Mouse (Mus musculus): Measurements from ENCODE around the gene Myrip.
A peak's percentile ranks its signal among the peaks of the same experiment; 100 is the strongest.
"Not testable (repeated sequence)": the region's sequence is repeated elsewhere in the genome, so short reads cannot be mapped to it uniquely, and the experiment has no call there.

Gene Myrip

DNA sequence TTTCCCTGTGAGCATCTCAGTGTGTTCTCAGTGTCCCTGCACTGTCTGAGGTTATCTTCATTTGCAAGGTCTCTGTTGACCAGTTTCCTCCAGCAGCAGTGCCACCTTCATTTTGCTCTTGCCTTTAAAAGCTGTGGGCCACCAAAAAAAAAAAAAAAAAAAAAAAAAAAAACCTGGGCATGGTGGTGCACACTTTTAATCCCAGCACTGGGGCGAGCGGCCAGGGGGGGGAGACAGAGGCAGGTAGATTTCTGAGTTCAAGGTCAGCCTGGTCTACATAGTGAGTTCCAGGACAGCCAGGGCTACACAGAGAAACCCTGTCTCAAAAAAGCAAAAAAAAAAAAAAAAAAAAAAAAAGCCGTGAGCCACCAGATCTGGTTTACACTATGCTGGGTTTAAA, 29.7 kb downstream of the Myrip start:
- not testable (repeated sequence) for DNase-seq (ENCODE audit: low spot score in 2 of 2)

GRCm38 (mm10) chr9:120338172-120338571, 36.9 kb downstream of the Myrip start:
- no peak for DNase-seq (ENCODE audit: low spot score in 2 of 2)

DNA sequence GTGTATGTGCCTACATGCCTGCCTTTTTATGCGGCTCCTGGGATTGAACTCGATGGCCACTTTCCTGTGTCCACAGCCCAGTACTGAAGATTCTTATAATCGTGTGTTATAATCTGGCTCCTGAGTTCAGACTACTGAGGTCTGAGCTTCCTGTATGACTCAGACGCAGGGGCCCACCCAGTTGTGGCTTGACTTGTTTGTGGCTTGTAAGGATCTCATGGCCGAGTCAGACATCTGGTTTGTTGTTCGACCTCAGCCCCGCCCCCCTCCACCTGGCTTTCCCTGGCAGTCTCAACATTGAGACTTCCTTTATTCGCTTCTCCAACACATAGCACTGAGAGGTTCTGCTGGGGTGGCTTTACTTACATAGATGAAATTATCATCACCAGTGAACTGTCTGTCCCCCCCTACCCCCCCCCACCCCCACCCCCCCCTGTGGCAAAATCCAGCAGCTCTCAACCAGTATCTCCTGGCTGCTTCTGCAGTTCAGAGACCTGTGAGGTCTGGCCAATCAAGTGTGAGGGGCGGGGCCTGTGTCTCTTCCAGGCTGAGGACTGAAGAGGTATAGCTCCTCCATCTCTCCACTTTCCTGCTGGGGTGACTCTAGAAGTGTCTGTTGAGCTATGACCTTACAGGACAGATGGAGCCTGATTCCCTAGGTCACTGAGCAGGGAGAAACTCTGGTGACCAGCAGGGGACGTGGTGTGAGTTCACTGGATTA, 38.8 kb downstream of the Myrip start:
- peak; percentile 61 to 63 for DNase-seq (ENCODE audit: low spot score in 2 of 2)

GRCm38 (mm10) chr9:120343123-120343790, 41.9 kb downstream of the Myrip start:
- no peak for DNase-seq (ENCODE audit: low spot score in 2 of 2)

DNA sequence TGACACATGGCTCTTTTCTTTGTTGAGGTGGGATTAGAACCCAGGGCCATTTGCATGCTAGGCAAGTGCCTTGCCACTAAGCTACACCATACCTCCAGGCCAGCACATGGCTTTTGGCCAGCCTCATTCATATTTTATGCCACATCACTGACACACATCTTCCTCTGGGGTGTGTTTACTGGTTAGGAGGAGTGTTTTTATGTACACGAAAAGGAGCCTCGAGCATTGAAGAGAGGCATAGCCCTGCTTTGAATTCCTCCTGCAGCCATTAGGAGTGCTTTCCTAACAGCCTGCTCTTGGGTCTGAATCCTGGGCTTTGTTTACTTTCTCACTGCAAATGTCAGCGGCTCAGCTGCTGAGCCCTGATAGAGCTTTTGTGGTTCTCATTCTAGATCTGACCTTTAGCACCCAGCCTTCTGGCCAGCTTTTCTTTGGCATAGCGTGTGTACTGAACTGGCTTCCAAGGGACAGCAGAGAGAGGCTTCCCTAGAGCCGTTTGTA, 44.4 kb downstream of the Myrip start:
- no peak for DNase-seq (ENCODE audit: low spot score in 2 of 2)

GRCm38 (mm10) chr9:120349145-120349544, 47.8 kb downstream of the Myrip start:
- no peak for DNase-seq (ENCODE audit: low spot score in 2 of 2)

DNA sequence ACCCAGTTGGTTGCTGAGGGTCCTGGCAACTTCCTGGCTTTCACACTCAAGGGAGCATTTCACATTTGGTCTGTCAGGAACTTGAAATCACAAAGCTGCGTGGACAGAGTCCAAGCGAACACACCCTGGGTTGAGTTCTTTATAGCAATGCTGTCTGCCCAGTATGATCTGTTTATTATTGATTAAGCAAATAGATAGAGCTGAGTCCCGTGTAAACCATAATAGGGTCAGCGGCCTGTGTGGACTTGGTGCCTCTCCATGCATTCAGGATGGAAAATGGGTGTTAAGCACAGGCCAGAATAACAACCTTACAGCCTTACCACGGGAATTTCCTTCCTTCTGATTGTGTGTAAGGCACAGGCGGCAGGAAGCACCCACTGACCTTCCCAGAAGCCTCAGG, 49.0 kb downstream of the Myrip start:
- no peak for DNase-seq (ENCODE audit: low spot score in 2 of 2)

DNA sequence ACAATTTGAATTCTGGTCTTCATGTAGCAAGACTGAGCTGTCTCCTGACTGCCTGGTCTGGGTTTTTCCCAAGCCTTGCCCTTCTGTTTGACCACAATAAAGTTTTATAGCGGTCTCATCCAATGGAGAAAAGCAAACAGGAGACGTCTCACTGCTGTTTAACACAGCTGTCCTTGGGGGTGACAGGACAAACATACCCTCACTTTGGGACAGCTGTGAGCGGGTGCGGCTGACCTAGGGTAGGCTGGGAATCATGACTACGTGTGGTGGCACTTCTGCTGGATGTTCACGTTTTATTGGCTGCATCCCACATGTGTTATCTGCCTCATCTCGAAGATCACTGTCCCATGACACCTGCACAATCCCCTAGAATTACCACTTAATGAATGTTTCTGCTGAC, 49.7 kb downstream of the Myrip start:
- DNase-seq (ENCODE audit: low spot score in 2 of 2) = no peak

- DNase-seq (ENCODE audit: low spot score in 2 of 2) = no peak
Observed at GRCm38 (mm10) chr9:120351474-120351873, 50.2 kb downstream of the Myrip start.

GRCm38 (mm10) chr9:120353036-120353435, 51.7 kb downstream of the Myrip start:
- DNase-seq (ENCODE audit: low spot score in 2 of 2) = no peak

DNA sequence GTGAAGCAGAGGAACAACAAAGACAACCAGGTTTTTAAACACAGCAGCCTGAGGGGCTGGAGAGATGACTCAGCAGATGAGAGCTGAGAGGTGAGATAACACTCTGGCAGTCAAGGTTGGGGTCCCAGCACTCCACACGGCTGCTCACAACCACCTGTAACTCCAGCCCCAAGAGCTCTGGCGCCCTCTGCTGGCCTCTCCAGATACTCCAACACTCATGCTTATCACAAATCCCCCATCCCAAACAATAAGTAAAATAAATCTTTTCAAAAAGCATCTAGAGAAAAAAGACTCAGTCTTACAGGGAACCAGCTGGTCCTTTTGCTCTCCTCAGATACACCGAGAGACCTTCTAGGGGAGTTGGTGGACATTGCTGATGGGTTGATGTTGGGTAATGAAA, 52.7 kb downstream of the Myrip start:
- no peak for DNase-seq (ENCODE audit: low spot score in 2 of 2)

DNA sequence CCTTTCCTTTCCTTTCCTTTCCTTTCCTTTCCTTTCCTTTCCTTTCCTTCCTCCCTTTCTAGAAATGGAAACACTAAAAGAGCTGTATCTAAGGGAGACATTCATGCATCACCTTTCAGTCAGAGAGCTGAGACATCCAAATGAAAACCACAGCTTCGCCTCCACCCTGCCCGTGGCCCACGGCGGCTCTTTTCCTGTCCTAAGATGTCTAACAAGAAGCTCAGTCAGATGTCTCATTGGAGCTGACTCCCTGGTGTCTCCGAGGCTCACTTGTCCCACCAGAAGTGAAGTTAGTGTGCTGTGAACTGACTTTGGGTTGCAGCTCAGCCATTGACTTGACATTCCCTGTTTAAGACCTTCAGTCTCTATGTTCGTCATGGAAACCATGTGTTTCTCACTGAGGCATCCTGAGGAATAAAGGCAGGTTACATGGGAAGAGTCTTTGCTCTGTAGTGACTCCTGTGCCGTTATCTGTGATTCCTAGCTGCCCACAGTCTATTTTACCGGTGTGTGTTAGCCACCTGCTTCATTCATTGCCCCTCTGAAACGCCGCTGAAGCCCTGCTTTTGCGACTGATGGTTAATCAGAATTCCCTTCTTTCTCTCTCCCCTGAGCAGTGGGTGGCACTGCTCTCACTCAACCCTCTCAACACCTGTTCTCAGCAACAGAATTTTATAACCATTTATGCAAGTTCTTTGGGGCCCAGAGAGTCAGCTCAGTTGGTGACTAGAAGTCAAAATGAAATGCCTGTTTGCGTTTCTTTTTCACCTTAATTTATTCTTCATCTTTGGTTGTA, 53.4 kb downstream of the Myrip start:
- DNase-seq (ENCODE audit: low spot score in 2 of 2) = no peak

DNA sequence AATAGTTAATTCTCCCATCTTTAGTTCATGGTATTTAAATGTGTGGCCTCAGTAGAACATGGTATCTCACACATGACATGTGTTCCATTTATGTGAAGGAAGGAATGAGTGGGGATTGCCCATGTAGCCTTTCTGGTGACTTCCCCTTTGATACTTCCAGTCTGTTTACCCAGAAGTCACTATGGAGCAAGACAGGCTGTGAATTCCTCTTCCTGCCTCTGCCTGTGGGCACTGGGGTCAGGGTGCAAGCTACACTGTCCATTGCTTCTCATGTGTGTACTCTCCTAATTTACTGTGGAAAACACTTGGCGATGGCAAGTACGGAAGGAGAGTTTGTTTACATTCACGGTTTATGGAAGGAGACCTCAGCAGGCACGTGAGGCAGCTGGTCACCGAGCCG, 55.2 kb downstream of the Myrip start:
- no peak for DNase-seq (ENCODE audit: low spot score in 2 of 2)

- no peak for DNase-seq (ENCODE audit: low spot score in 2 of 2)
Observed at GRCm38 (mm10) chr9:120358060-120358459, 56.7 kb downstream of the Myrip start.

GRCm38 (mm10) chr9:120360397-120361177, 59.3 kb downstream of the Myrip start:
- no peak for DNase-seq (ENCODE audit: low spot score in 2 of 2)

DNA sequence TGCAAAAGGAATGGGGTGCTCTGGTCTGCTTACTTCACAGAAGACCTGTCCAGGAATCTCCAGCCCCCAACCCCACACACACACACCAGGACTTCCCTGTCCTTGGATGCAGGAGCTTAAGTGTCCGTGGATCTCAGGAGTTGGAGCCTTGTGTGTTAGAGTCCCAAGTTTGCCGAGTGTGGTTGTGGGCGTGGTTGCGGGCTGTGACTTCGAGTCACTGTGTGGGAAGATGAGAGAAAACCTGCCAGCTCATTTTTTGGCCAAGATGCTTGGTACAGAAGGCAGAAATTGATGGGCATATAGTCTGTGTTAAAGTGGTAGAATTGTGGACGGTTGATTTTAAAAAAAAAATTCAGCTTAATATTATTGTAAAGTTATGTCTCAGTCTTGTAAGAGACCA, 60.3 kb downstream of the Myrip start:
- DNase-seq (ENCODE audit: low spot score in 2 of 2) = no peak

DNA sequence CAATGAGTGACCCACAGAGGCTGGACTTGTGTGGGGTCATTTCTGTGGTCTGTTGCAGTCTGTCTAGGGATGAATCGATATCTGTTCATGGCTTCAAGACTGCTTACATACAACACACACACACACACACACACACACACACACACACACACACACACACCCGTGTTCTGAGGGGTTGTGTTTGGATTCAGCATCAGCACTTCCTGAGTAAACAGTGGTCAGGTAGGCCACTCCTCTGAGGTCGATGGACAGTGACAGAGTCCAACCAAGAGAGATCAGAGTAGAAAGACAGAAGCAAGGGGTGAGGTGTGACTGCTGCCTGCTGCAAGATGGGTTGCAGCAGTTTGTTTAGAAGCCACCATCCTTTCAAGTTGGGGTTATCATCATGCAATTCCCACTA, 61.4 kb downstream of the Myrip start:
- no peak for DNase-seq (ENCODE audit: low spot score in 2 of 2)

- no peak for DNase-seq (ENCODE audit: low spot score in 2 of 2)
Observed at GRCm38 (mm10) chr9:120364653-120365283, 63.5 kb downstream of the Myrip start.

DNA sequence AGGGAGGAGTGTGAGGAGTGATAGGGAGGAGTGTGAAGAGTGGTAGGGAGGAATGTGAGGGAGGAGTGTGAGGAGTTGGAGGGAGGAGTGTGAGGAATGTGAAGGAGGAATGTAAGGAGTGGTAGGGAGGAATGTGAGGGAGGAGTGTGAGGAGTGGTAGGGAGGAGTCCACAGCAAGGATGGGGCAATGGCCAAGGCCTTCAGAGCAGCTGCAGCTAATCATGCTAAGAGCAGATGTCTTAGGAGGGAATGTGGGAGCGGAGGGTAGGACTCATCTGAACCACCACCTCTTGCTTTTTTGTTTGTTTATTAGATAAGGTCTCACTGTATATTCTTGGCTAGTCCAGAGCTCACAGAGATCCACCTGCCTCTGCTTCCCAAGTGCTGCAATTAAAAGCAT, 66.2 kb downstream of the Myrip start:
- DNase-seq (ENCODE audit: low spot score in 2 of 2) = no peak

DNA sequence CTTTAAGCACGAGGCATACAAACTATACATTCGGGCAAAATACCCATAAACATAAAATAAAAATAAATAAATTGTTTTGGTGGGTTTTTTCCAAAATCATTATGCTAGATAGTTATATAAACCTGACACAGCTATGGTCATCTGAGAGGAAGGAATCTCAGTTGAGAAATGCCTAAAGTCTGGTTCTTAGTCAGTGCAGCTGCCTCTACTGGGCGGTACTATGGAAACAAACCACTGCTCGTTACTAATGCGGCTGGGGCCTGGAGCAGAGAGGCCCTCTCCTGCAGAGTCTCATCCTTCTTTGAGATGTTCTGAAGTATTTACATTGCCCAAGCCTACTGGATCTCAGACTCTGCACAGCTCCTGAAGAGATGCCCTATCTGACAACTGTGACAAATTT, 70.3 kb downstream of the Myrip start:
- no peak for DNase-seq (ENCODE audit: low spot score in 2 of 2)

DNA sequence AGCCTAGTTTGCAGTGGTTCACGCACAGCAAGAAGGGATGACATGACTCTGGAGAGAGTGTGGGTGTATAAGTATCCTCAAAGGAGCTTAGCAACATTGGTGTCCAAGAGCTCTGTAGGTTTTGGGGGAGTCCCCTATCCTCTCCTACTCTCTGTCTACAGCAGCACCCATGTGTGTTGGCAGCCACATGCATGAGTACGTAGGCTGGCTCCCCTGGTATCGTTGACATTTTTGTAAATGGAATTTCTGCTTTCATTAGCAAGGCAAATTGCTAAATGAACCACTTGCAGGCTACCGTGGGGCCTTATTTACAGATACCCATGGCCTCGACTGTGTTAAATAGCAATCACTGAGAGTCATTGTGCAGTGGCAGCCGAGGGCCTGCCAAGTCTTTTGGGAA, 71.0 kb downstream of the Myrip start:
- DNase-seq (ENCODE audit: low spot score in 2 of 2) = no peak
